Mouse (Mus musculus) liver, adult 2 months (tissue): ENCODE measurements at regions not wholly inside any gene's neighbourhood (a gene's known extent, or its start where the extent isn't known, plus 50 kb on each side); places are given as distances from the start of the nearest gene placed in this dataset.
A peak's percentile ranks its signal among the peaks of the same experiment; 100 is the strongest.

Source experiments
- DNase-seq: peaks from one replicate; pipeline ENCODE4 v3.0.0-alpha.2; 2011; ENCODE audit warnings: low read depth, low spot score; ENCODE audit errors: extremely low read depth
- H3K27ac ChIP-seq: fragments of 200-500 bp; replicated peaks from 2 replicates; pipeline ENCODE4 v1.5.1; 2012; ENCODE audit warnings: low read depth, mild to moderate bottlenecking, control low read depth, inconsistent platforms, low read length; ENCODE audit not compliant: insufficient read depth
- H3K27me3 ChIP-seq: fragments of 200-500 bp; 2 replicates; pipeline ENCODE4 v1.6.1; 2012; ENCODE audit warnings: mild to moderate bottlenecking, moderate library complexity, low read length, inconsistent platforms; ENCODE audit not compliant: control insufficient read depth, insufficient read depth
- H3K36me3 ChIP-seq: fragments of 200-500 bp; 2 replicates; pipeline ENCODE4 v1.6.1; 2012; ENCODE audit warnings: low read length, inconsistent platforms; ENCODE audit not compliant: control insufficient read depth, insufficient read depth
- H3K4me1 ChIP-seq: fragments of 200-500 bp; 2 replicates; pipeline ENCODE4 v1.6.1; 2011; ENCODE audit warnings: low read length; ENCODE audit not compliant: control insufficient read depth, insufficient read depth
- H3K4me3 ChIP-seq: fragments of 200-500 bp; 2 replicates; pipeline ENCODE4 v1.5.1; 2011; ENCODE audit warnings: low read depth, mild to moderate bottlenecking, control low read depth, low read length, moderate library complexity; ENCODE audit not compliant: insufficient read depth
- H3K79me2 ChIP-seq: fragments of 200-500 bp; 2 replicates; pipeline ENCODE4 v1.6.1; 2012; ENCODE audit warnings: inconsistent platforms, mild to moderate bottlenecking, low read length, moderate library complexity; ENCODE audit not compliant: control insufficient read depth, insufficient read depth
- H3K9ac ChIP-seq: fragments of 200-500 bp; 2 replicates; pipeline ENCODE4 v1.6.1; 2012; ENCODE audit warnings: low read depth, mild to moderate bottlenecking, control low read depth, inconsistent platforms, low read length
- CTCF ChIP-seq: fragments of 200-500 bp; IDR thresholded peaks from 2 replicates; pipeline ENCODE4 v1.5.1; 2011; ENCODE audit warnings: low read depth, low read length, control low read depth
- POLR2A ChIP-seq: fragments of 200-500 bp; IDR thresholded peaks from 2 replicates; pipeline ENCODE4 v1.6.1; 2011; ENCODE audit warnings: low read length, control low read depth; ENCODE audit not compliant: insufficient read depth; ENCODE audit errors: extremely low read depth
- WGBS: fragments of 180-500 bp; shearing (Covaris S2); methylation state at CpG from one replicate; pipeline ENCODE4 v1.1.7; 2018; 5-methylcytosine and 5-hydroxymethylcytosine counted together

DNA sequence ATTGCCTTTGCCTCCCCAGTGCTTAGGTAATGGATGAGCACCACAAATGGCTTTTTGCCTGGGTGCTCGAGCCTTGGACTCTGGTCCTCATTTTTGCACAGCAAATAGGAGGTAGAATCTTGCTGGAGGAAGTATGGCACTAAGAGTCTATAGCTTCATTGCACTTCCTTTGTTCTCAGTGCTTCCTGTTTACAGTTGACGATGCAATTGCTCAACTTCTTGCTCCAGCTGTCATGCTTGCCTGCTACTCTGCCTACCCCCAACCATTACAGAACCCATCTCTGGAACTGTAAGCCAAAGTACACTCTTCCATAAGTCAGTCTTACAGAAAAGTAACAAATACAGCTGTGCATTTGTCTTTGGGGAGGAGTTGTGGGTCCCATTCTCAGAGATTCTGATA, 79.8 kb upstream of the Slc7a14 start:
- no peak overlapping the region for H3K4me3 ChIP-seq
- WGBS: 56% methylated on average over 2 of the region's 2 CpGs
- no peak for TF ChIP-seq POLR2A
- no peak for TF ChIP-seq CTCF
- no peaks in the 10 kb centered on the region for H3K4me1 ChIP-seq
- H3K9ac ChIP-seq: no peak overlapping the region
- no peaks in the 10 kb centered on the region for H3K27me3 ChIP-seq
- peak; percentile 26 for DNase-seq
- H3K27ac ChIP-seq: no peak overlapping the region
- no peaks in the 10 kb centered on the region for H3K79me2 ChIP-seq
- no peaks in the 10 kb centered on the region for H3K36me3 ChIP-seq

DNA sequence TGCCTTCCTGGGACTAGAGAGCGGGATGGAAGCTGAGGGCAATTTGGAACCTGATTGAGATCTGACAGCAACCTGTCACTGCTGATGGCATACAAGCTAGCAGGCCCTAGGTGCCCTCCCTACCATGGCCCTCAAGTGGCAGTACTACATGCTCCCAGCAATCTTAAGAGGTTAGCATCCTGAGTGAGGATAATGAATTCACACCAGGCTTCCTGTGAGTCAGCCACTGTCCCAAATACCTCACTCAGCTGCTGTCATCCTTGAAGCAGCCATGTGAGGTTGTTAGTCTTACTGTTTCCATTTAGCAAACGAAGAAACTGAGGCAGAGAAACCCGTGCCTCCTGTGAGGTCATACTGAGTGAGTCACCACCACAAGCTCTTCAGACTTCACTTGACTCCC, 65.5 kb upstream of the Slc7a14 start:
- WGBS: 77% methylated on average over 3 of the region's 3 CpGs
- no peak for TF ChIP-seq CTCF
- H3K36me3 ChIP-seq: no peaks in the 10 kb centered on the region
- DNase-seq: no peak
- no peak overlapping the region for H3K27ac ChIP-seq
- no peak overlapping the region for H3K9ac ChIP-seq
- H3K4me3 ChIP-seq: no peak overlapping the region
- H3K27me3 ChIP-seq: no peaks in the 10 kb centered on the region
- no peaks in the 10 kb centered on the region for H3K4me1 ChIP-seq
- H3K79me2 ChIP-seq: no peaks in the 10 kb centered on the region

DNA sequence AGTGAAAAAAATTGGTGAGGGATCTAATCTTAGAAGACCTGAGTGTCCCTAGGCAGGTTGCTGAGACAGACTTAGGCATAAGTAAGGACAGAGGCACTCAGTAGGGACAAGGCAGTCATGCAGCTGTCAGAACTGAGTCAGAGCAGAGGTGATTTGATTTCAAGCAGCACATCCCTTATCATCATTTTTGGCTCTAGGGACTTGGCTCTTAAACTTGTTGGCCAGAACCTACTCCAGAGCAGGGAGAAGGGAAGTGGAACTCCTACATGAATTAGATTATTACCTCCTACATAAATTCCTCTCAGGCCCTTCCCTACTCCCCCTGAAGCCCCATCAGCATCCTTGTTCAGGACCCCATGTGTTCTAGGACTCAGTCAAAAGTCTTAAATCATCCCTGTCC, 63.9 kb upstream of the Slc7a14 start:
- no peaks in the 10 kb centered on the region; the same call in 1 of the 2 replicates for H3K4me1 ChIP-seq
- no peak overlapping the region for H3K27ac ChIP-seq
- no peaks in the 10 kb centered on the region for H3K79me2 ChIP-seq
- TF ChIP-seq CTCF: no peak
- no peak for TF ChIP-seq POLR2A
- DNase-seq: no peak
- no peak overlapping the region for H3K9ac ChIP-seq
- no peaks in the 10 kb centered on the region for H3K36me3 ChIP-seq
- no peaks in the 10 kb centered on the region for H3K27me3 ChIP-seq
- no peak overlapping the region for H3K4me3 ChIP-seq

DNA sequence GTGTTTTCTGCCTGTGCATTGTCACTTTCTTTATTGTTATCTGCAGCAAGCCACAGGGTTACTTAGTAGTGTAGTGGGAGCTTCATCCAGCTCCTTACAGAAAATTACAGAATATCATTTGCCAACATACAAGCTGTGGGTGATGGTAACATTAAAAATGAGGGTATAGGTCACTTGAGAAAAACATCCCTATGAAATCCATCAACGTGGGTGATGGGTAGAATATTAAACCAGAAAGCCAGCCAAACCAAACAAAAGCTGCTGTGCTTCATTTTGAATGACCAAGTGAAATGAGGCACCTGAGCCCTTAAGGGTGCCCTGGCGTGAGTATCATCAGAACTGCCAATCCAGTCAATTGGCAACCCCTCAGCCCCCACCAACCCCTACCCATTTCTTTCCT, 58.1 kb upstream of the Slc7a14 start:
- Histone ChIP-seq H3K4me3 (no peak overlapping the region), H3K4me1 (peaks cover 5% of the 10 kb centered on the region), H3K36me3 (no peaks in the 10 kb centered on the region), H3K9ac (no peak overlapping the region), H3K27ac (peak overlapping the region; percentile 26; the same call in 1 of the 2 replicates), H3K27me3 (no peaks in the 10 kb centered on the region), H3K79me2 (no peaks in the 10 kb centered on the region)
- DNase-seq: peak; percentile 74
- WGBS: 12% methylated on average over 2 of the region's 2 CpGs
- TF ChIP-seq CTCF (no peak), POLR2A (no peak)
